Mouse (Mus musculus) MEL (cell line): ENCODE data around the gene S100a10.

ENCODE experiments used
- CTCF ChIP-seq, 3 experiments: IDR thresholded peaks in 2 of 3; conservative IDR thresholded peaks in 1 of 3; 2 replicates each; pipeline ENCODE4 v1.5.1; 2011 to 2012; ENCODE audit warnings: low read length in 3 of 3, low read depth in 2 of 3, mild to moderate bottlenecking in 2 of 3, improper control_type of control experiment in 1 of 3, inconsistent platforms in 1 of 3, mixed read lengths in 1 of 3, moderate library complexity in 1 of 3; ENCODE audit not compliant: control insufficient read depth in 1 of 3, insufficient read depth in 1 of 3, poor library complexity in 1 of 3, severe bottlenecking in 1 of 3
- EP300 ChIP-seq, 2 experiments: IDR thresholded peaks; 2 replicates each; pipeline ENCODE4 v1.6.1; 2011; ENCODE audit warnings: improper control_type of control experiment in 2 of 2, low read length in 2 of 2, low read depth in 1 of 2, mild to moderate bottlenecking in 1 of 2
- KAT2A ChIP-seq: conservative IDR thresholded peaks from 2 replicates; pipeline ENCODE4 v1.6.1; 2012; ENCODE audit warnings: low read depth, low read length, improper control_type of control experiment, inconsistent platforms
- MAFK ChIP-seq: IDR thresholded peaks from 2 replicates; pipeline ENCODE4 v1.6.1; 2011; ENCODE audit warnings: low read depth, mild to moderate bottlenecking, low read length, improper control_type of control experiment, borderline replicate concordance
- MEF2A ChIP-seq: IDR thresholded peaks from 2 replicates; pipeline ENCODE4 v1.6.1; 2014; ENCODE audit warnings: low read depth, mild to moderate bottlenecking, inconsistent platforms, low read length, improper control_type of control experiment; ENCODE audit not compliant: poor library complexity, insufficient replicate concordance, severe bottlenecking; ENCODE audit errors: extremely low read depth
- POLR2A ChIP-seq, 2 experiments: IDR thresholded peaks; 2 replicates each; pipeline ENCODE4 v1.6.1; 2011 to 2012; ENCODE audit warnings: low read length in 2 of 2, mild to moderate bottlenecking in 2 of 2, control low read depth in 1 of 2, improper control_type of control experiment in 1 of 2, low read depth in 1 of 2, moderate library complexity in 1 of 2; ENCODE audit not compliant: control insufficient read depth in 1 of 2, insufficient read depth in 1 of 2, poor library complexity in 1 of 2
- SMC3 ChIP-seq: IDR thresholded peaks from 2 replicates; pipeline ENCODE4 v1.6.1; 2011; ENCODE audit warnings: low read depth, low read length, improper control_type of control experiment
- TCF12 ChIP-seq: IDR thresholded peaks from 2 replicates; pipeline ENCODE4 v1.6.1; 2014; ENCODE audit warnings: low read depth, mild to moderate bottlenecking, inconsistent platforms, low read length, improper control_type of control experiment, moderate library complexity
- UBTF ChIP-seq: IDR thresholded peaks from 2 replicates; pipeline ENCODE4 v1.6.1; 2012; ENCODE audit warnings: low read depth, mild to moderate bottlenecking, inconsistent platforms, low read length, improper control_type of control experiment, moderate library complexity, borderline replicate concordance; ENCODE audit not compliant: insufficient read depth
- USF1 ChIP-seq: IDR thresholded peaks from 2 replicates; pipeline ENCODE4 v1.6.1; 2014; ENCODE audit warnings: low read depth, mild to moderate bottlenecking, inconsistent platforms, low read length, improper control_type of control experiment, moderate library complexity
- ZKSCAN1 ChIP-seq: IDR thresholded peaks from 2 replicates; pipeline ENCODE4 v1.6.1; 2012; ENCODE audit warnings: low read depth, mild to moderate bottlenecking, inconsistent platforms, low read length, improper control_type of control experiment, moderate library complexity

GRCm38 (mm10) chr3:93505960-93506863 lies 48.7 kb upstream of the S100a10 start:
- TF ChIP-seq UBTF (no peak), MEF2A (no peak), SMC3 (no peak), KAT2A (no peak), MAFK (peak; percentile 37; the same call in 1 of the 2 replicates), EP300 (IDR thresholded peaks at IDR 0.05; ENCODE audit: low read depth in 1 of 2, low read length in 2 of 2) (no peak), POLR2A (IDR thresholded peaks at IDR 0.05; ENCODE audit: control insufficient read depth in 1 of 2, insufficient read depth in 1 of 2, low read depth in 1 of 2, low read length in 2 of 2, poor library complexity in 1 of 2) (no peak), ZKSCAN1 (no peak), CTCF (IDR thresholded peaks at IDR 0.05 in 2 of 3, conservative IDR thresholded peaks at IDR 0.05 in 1 of 3; ENCODE audit: control insufficient read depth in 1 of 3, insufficient read depth in 1 of 3, low read depth in 2 of 3, low read length in 3 of 3, poor library complexity in 1 of 3, severe bottlenecking in 1 of 3) (no peak), USF1 (no peak), TCF12 (no peak)
